Mouse (Mus musculus): ENCODE results near the gene Ube4b.

GRCm38 (mm10) chr4:149296501-149296900 lies 130.0 kb downstream of the Ube4b start:
- TF ChIP-seq POLR2A (IDR thresholded peaks at IDR 0.05; ENCODE audit: borderline replicate concordance, control insufficient read depth, low read depth, low read length): no peak
- TF ChIP-seq CTCF (IDR thresholded peaks at IDR 0.05; ENCODE audit: control insufficient read depth, insufficient read depth, low read length): no peak
